Mouse (Mus musculus) lung, adult 2 months (tissue): ENCODE measurements around the gene Krcc1. TPM values are rescaled to one million over a fixed set of nuclear protein-coding genes. Genes with fewer than 3 reads are reported as not detected.
"Not testable (repeated sequence)": the region's sequence is repeated elsewhere in the genome, so short reads cannot be mapped to it uniquely, and the experiment has no call there.

Source experiments
- DNase-seq: peaks from one replicate; pipeline ENCODE4 v3.0.0; 2022
- H3K4me1 ChIP-seq: fragments of 200-500 bp; 2 replicates; pipeline ENCODE4 v1.6.1; 2011; ENCODE audit warnings: low read length; ENCODE audit not compliant: control insufficient read depth, insufficient read depth
- H3K4me3 ChIP-seq: fragments of 200-500 bp; replicated peaks from 2 replicates; pipeline ENCODE3; 2011; ENCODE audit warnings: low read depth, mild to moderate bottlenecking, control low read depth, low read length; ENCODE audit errors: extremely low read depth
- CTCF ChIP-seq: fragments of 200-500 bp; IDR thresholded peaks from 2 replicates; pipeline ENCODE4 v1.5.1; 2011; ENCODE audit warnings: mild to moderate bottlenecking, low read length, control low read depth; ENCODE audit not compliant: insufficient read depth
- POLR2A ChIP-seq: fragments of 200-500 bp; IDR thresholded peaks from 2 replicates; pipeline ENCODE4 v1.6.1; 2011; ENCODE audit warnings: low read depth, mild to moderate bottlenecking, control low read depth, low read length, borderline replicate concordance; ENCODE audit errors: extremely low read depth
- WGBS: fragments of 180-500 bp; shearing (Covaris S2); methylation state at CpG from one replicate; pipeline ENCODE4 v1.1.7; 2018; 5-methylcytosine and 5-hydroxymethylcytosine counted together
- polyA plus RNA-seq: library from polyadenylated mRNA; depleted of rRNA; stranded (reverse); fragments of >200 nt; gene quantifications from 2 replicates; pipeline ENCODE4 v1.2.3, GENCODE M21; 2012; rRNA removed

The Krcc1 gene
- polyA plus RNA-seq, 1 experiment: 11.0 TPM

GRCm38 (mm10) chr6:71321826-71322283 is 50.4 kb downstream of the Krcc1 start, which contains the start of gene Smyd1:
Smyd1 (minus strand) TSS chr6:71322233.
- Histone ChIP-seq H3K4me3 (no peak within 1 kb of the TSS), H3K4me1 (no peaks in the 10 kb centered on the region)
- no peak for DNase-seq
- 80% methylated on average over 3 of the region's 3 CpGs for WGBS
- no peak for TF ChIP-seq POLR2A
- TF ChIP-seq CTCF: no peak

GRCm38 (mm10) chr6:71322491-71322921 is 51.0 kb downstream of the Krcc1 start, which contains the start of gene Cd8b1:
Cd8b1 (plus strand) TSS chr6:71322788.
- TF ChIP-seq CTCF (no peak), POLR2A (no peak)
- no peak for DNase-seq
- H3K4me3 ChIP-seq: no peak within 1 kb of the TSS
- H3K4me1 ChIP-seq: no peaks in the 10 kb centered on the region
- WGBS: 78% methylated on average over 7 of the region's 7 CpGs

GRCm38 (mm10) chr6:71324816-71325215 is 53.3 kb downstream of the Krcc1 start:
- no peaks in the 10 kb centered on the region for H3K4me1 ChIP-seq
- no peak for DNase-seq
- no peak overlapping the region for H3K4me3 ChIP-seq
- WGBS: 84% methylated on average over 9 of the region's 9 CpGs
- TF ChIP-seq CTCF (no peak), POLR2A (no peak)

GRCm38 (mm10) chr6:71329881-71330280 is 58.4 kb downstream of the Krcc1 start:
- 80% methylated on average over 6 of the region's 6 CpGs for WGBS
- no peak for TF ChIP-seq POLR2A
- TF ChIP-seq CTCF: no peak
- H3K4me1 ChIP-seq: no peaks in the 10 kb centered on the region
- H3K4me3 ChIP-seq: no peak overlapping the region
- DNase-seq: no peak

GRCm38 (mm10) chr6:71330486-71330885 is 59.0 kb downstream of the Krcc1 start:
- 66% methylated on average over 7 of the region's 7 CpGs for WGBS
- Histone ChIP-seq H3K4me3 (no peak overlapping the region), H3K4me1 (no peaks in the 10 kb centered on the region)
- TF ChIP-seq POLR2A (no peak), CTCF (no peak)
- no peak for DNase-seq

GRCm38 (mm10) chr6:71331491-71331890 is 60.0 kb downstream of the Krcc1 start:
- WGBS: 78% methylated on average over 2 of the region's 4 CpGs
- DNase-seq, H3K4me3 ChIP-seq, H3K4me1 ChIP-seq: not testable (repeated sequence)

GRCm38 (mm10) chr6:71332236-71332965 is 60.9 kb downstream of the Krcc1 start:
- no peak for DNase-seq
- TF ChIP-seq CTCF (no peak), POLR2A (no peak)
- Histone ChIP-seq H3K4me1 (no peaks in the 10 kb centered on the region), H3K4me3 (no peak overlapping the region)
- 65% methylated on average over 11 of the region's 11 CpGs for WGBS

- Histone ChIP-seq H3K4me3 (no peak overlapping the region), H3K4me1 (no peaks in the 10 kb centered on the region)
- DNase-seq: no peak
- WGBS: 75% methylated on average over 3 of the region's 3 CpGs
- TF ChIP-seq POLR2A: no peak
- TF ChIP-seq CTCF: no peak
Measured at GRCm38 (mm10) chr6:71333031-71333430, 61.6 kb downstream of the Krcc1 start.

GRCm38 (mm10) chr6:71333578-71334273 is 62.2 kb downstream of the Krcc1 start:
- WGBS: 88% methylated on average over 11 of the region's 11 CpGs
- no peak for DNase-seq
- no peaks in the 10 kb centered on the region for H3K4me1 ChIP-seq
- TF ChIP-seq CTCF (no peak), POLR2A (no peak)
- no peak overlapping the region for H3K4me3 ChIP-seq

Other genes starting within 250 kb of the Krcc1 start
- gene Thnsl2, start 127.2 kb upstream of the Krcc1 start, polyA plus RNA-seq: 8.1 and 9.1 TPM in 2 replicates
- gene Fabp1, start 71.8 kb upstream of the Krcc1 start, polyA plus RNA-seq: 4.7 and 12.7 TPM in 2 replicates
- gene Smyd1, start 50.6 kb downstream of the Krcc1 start, polyA plus RNA-seq: 2.3 and 7.0 TPM in 2 replicates
- 2.5 and 3.0 TPM in 2 replicates for gene Cd8b1, start 51.1 kb downstream of the Krcc1 start, polyA plus RNA-seq
- gene Cd8a, start 101.8 kb downstream of the Krcc1 start, polyA plus RNA-seq: 1.4 and 2.4 TPM in 2 replicates
- gene Rmnd5a, start 169.0 kb downstream of the Krcc1 start, polyA plus RNA-seq: 17.0 and 26.4 TPM in 2 replicates
- gene Rnf103, start 222.2 kb downstream of the Krcc1 start, polyA plus RNA-seq: 14.7 and 21.4 TPM in 2 replicates